Comparison of ENCODE assay signal across 8 mouse cellular contexts in genomic region chr9:65386373-65387140, GRCm38 (mm10). TPM values are rescaled to one million over a fixed set of nuclear protein-coding genes. Genes with fewer than 3 reads are reported as not detected.
A peak's percentile ranks its signal among the peaks of the same experiment; 100 is the strongest.
DNase-seq lines count a peak whose midpoint lies in the region.

No protein-coding gene starts in this region.

- peak; percentile 24 for DNase-seq in kidney, adult 11 months
- no peak for DNase-seq in kidney, adult 18-20 months
- DNase-seq in embryo, embryonic 11 days: peak; percentile 46
- peak; percentile 60 for DNase-seq in kidney, postnatal 14 days
- DNase-seq in retina, embryonic 14.5 days (ENCODE audit: low spot score): peak; percentile 32
- no peak for DNase-seq in thymus, adult 18-20 months
- no peak for DNase-seq in left cerebral cortex, adult 18-20 months (ENCODE audit: low spot score in 2 of 2)
- DNase-seq in cerebellum, postnatal 10 days: no peak

RNA-seq across cellular contexts. Expression of gene Kbtbd13, which starts 4.9 kb away (rescaled TPM):
- total RNA-seq in left cerebral cortex, adult 18-20 months (2021): under 1 TPM in 1 of 2 experiments, not detected in 1; 0.16 TPM

RNA-seq across cellular contexts. Expression of gene Rasl12, which starts 11.7 kb away (rescaled TPM):
- total RNA-seq in left cerebral cortex, adult 18-20 months (2021): 1 to 10 TPM; 2.4 to 2.7 TPM

RNA-seq across cellular contexts. Expression of gene Ubap1l, which starts 25.7 kb away (rescaled TPM):
- 1 to 10 TPM; 4.0 to 5.2 TPM for total RNA-seq in left cerebral cortex, adult 18-20 months (2021)

RNA-seq across cellular contexts. Expression of gene Slc51b, which starts 36.2 kb away (rescaled TPM):
- total RNA-seq in left cerebral cortex, adult 18-20 months (2021): not detected

RNA-seq across cellular contexts. Expression of gene Pdcd7, which starts 40.7 kb away (rescaled TPM):
- total RNA-seq in left cerebral cortex, adult 18-20 months (2021): 10 to 100 TPM; 27.1 to 30.6 TPM

Comparison
In these comparisons a context has a peak if more than half of its experiments do, and no peak if none do; other contexts are left out.
1. DNase-seq: peak in kidney, adult 11 months (single experiment), embryo, embryonic 11 days (single experiment), kidney, postnatal 14 days (single experiment) and retina, embryonic 14.5 days (single experiment); none in kidney, adult 18-20 months (single experiment), thymus, adult 18-20 months (0 of 2), left cerebral cortex, adult 18-20 months (0 of 2) and cerebellum, postnatal 10 days (0 of 2).